Mouse (Mus musculus): ENCODE measurements at regions not wholly inside any gene's neighbourhood (a gene's known extent, or its start where the extent isn't known, plus 50 kb on each side); places are given as distances from the start of the nearest gene placed in this dataset.
"Not testable (repeated sequence)": the region's sequence is repeated elsewhere in the genome, so short reads cannot be mapped to it uniquely, and the experiment has no call there.

DNA sequence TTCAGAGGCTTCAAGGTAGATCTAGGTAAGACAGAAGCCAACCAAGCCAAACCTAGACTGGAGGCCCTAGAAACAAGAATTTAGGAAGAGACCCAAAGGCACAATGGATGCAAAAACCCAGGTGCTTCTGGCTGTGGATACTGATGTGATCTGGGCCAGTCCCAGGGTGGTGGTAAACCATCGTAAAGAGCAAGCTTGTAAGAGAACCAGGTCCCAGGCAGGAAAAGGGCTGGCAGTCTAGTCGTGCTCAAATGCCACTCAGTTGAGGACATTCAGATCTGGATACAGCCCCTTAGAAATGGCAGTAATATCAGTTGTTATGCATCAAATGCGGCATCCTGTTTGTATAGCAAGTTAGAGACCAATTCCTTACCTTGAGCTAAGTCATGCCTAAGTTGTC is 175.5 kb upstream of the Pkdcc start:
- no peak for DNase-seq (ENCODE audit: low read depth, low spot score)

GRCm38 (mm10) chr17:83044515-83044914 is 170.6 kb upstream of the Pkdcc start:
- no peak for DNase-seq (ENCODE audit: low read depth, low spot score)

DNA sequence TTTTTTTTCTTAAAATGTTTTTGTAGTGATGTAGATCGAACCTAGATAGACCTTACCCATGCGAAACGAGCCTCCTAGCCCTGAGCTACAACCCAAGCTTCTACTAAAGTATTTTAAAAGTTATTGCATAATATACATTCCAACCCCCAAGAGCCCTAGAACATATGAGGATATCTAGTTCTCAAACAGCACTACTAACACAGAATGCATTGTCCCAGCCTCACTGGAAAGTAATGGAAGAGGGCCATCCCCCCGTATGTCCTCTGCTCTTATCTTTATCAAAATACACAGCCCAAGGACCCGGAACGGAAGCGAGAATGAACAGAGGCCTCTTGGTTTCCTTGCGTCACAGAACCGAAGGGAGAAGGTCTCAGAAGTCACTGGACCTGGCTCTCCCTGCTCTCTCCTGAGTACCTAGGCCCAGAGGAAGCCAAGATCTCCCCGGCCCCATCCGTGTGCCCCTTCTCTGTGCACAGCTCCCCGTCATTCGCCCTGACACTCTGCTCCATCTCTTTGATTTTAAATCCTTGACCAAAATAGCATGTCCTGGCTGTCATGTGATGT is 165.0 kb upstream of the Pkdcc start:
- no peak for DNase-seq (ENCODE audit: low read depth, low spot score)

GRCm38 (mm10) chr17:83050591-83051197 is 164.4 kb upstream of the Pkdcc start:
- no peak for DNase-seq (ENCODE audit: low read depth, low spot score)

DNA sequence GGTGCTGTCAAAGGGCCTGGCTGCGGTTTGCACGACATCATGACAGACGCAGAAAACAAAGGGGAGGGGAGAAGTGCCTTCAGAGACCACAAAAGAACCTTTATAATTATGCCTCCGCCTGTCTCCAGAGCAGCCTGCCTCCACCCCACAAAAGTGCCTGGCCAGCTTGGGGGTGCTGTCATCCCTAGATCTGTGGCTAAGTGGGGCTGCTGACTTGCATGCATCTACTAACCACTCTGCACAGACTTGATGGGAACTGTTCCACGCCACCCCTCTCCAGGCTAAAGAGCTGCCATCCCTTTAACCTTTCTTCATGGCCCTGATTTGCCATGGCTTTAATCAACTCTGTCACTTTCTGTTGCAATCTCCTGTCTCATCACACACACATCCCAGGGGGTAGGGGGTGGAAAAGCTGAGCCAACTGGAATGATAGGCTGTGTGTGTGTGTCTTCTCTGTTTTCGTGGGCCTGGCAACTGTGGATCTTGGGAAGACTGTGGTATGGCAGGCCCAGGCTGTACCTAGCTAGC is 162.4 kb upstream of the Pkdcc start:
- DNase-seq (ENCODE audit: low read depth, low spot score) = no peak

GRCm38 (mm10) chr17:83057832-83058231 is 157.3 kb upstream of the Pkdcc start:
- no peak for DNase-seq (ENCODE audit: low read depth, low spot score)

GRCm38 (mm10) chr17:83061843-83062242 is 153.2 kb upstream of the Pkdcc start:
- no peak for DNase-seq (ENCODE audit: low read depth, low spot score)

GRCm38 (mm10) chr17:83063848-83064247 is 151.2 kb upstream of the Pkdcc start:
- DNase-seq (ENCODE audit: low read depth, low spot score) = no peak

DNA sequence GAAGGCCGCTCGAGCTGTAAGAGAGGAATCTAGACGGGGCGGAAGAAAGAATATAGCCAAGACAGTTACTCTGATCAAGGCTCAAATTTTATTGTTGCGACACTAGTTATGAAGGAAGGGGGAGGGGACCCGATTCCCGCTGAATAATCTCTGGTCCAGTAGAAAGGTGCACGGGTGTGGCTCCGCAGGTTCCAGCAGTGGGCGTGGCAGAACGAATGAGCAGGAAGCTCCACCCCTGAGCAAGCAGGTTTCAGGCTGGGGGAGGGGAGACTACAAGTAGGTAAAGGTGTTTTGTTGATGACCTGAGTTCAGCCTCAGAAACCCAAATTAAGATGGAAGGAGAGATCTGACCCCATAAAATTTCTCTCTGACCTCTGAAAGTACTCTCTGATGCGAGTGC is 150.7 kb upstream of the Pkdcc start:
- not testable (repeated sequence) for DNase-seq (ENCODE audit: low read depth, low spot score)

DNA sequence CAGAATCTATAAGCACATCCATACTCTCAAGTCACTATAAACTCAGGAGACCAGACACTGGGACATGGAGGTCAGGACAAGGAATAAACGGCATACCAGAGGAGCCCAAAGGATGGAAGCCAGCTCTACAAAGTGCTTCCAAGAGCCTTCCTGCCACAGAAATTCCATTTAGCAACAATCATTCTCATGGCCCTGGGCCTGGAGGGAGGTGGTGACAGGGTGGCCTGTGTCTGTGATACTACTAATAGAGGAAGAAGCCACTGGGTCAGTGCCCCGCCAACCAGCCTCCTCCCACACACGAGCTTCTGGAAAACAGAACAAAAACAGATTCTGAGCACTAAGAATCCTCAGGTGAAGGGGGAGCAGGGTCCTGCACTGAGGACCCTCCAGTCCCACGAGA is 145.8 kb upstream of the Pkdcc start:
- DNase-seq (ENCODE audit: low read depth, low spot score) = no peak

- no peak for DNase-seq (ENCODE audit: low read depth, low spot score)
Observed at GRCm38 (mm10) chr17:83071746-83072145, 143.3 kb upstream of the Pkdcc start.

- DNase-seq (ENCODE audit: low read depth, low spot score) = no peak
Observed at GRCm38 (mm10) chr17:83072175-83072574, 142.9 kb upstream of the Pkdcc start.

DNA sequence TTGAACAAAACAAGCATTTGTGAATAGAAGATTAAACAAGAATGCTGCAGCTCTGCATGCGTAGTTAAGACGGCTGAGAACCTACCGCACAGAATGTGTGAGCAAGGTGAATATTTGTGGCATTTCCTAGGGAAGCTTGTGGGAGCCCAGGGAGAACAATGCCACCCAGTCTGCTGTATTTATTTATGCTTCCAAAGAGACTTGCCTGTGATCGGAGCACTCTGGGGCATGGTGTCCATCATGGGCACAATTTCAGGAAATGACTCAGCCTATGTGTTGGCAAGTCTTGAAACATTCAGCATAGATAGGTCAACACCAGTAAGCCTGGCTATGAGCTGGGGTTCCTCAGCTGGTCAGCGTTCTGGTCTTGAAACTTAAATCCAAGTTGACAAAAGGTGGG is 140.2 kb upstream of the Pkdcc start:
- DNase-seq (ENCODE audit: low read depth, low spot score) = no peak

DNA sequence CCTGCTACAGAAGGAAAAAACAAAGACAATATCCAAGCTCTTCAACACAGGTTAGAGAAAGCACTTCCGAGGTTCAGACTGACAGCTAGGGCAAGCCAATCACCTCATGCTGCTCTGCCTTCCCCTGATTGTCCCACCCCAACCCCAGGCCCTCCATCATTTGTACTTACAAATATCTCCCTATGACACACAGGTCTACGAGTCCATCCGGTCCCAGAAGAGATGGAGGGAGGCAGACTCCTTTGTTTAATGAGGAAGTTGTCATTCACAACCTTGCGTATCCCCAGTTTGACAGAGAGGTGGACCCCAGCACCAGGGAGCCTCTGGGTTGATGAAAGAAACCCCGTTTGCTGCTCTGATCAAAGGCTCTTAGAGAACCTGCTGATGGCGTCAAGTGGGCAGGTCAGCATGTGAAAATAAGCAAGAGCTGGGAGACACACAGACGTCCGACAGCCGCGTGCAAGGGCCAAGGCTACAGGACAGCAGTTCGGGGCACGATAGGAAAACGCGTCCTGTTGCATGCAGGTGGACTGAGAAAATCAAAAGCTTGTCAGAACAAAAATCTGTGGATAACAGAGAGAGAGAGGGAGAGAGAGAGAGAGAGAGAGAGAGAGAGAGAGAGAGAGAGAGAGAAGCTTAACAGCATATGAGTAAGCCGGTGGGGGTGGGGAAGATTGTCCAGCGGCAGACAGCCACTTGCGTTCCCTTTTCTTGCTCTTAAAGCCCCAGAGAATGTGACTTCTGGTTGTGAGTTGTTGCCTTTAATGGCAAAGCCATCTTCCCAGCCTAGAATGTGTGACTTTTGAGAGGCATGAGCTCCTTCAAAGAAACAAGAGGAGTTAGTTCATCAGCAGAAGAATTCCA is 137.1 kb upstream of the Pkdcc start:
- DNase-seq (ENCODE audit: low read depth, low spot score) = no peak

- peak; percentile 6 for DNase-seq (ENCODE audit: low read depth, low spot score)
Observed at GRCm38 (mm10) chr17:83078601-83079360, 136.3 kb upstream of the Pkdcc start.

DNA sequence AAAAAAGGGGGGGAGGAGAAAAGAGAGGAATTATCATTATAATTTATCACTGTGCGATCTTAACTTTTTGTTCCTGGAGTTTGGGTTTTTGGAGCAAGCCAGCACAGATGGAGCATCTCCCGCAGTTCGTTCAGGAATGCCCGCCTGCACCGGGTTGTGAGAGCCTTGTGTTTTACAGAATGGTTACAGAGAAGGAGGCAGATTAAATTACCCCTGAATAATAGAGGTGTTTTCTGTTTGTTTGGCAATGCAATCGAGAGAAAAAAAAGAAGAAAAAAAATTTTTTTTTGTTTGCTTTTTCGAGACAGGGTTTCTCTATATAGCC is 135.8 kb upstream of the Pkdcc start:
- DNase-seq (ENCODE audit: low read depth, low spot score) = no peak

DNA sequence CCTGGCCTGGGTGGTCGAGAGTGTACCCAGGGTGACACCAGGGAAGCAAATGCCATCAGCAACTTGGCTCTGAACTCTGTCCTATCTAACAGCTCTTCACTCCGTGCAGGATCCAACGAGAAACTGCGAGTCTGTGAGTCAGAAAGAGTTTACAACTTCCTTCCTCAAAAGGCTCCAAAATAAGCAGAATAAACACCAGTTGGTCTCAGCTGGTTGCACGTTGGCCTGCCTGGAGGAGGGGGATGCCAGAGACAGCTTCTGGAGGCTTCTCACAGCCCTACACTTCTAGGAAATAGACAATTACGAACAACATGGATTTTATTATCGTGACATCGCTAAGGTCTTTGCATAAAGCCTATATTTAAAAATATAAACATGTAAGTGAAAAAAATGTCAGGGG is 133.4 kb upstream of the Pkdcc start:
- no peak for DNase-seq (ENCODE audit: low read depth, low spot score)

- no peak for DNase-seq (ENCODE audit: low read depth, low spot score)
Observed at GRCm38 (mm10) chr17:83083521-83083920, 131.6 kb upstream of the Pkdcc start.

- DNase-seq (ENCODE audit: low read depth, low spot score) = no peak
Observed at GRCm38 (mm10) chr17:83085792-83086475, 129.2 kb upstream of the Pkdcc start.

- DNase-seq (ENCODE audit: low read depth, low spot score) = peak; percentile 48
Observed at GRCm38 (mm10) chr17:83086703-83087102, 128.4 kb upstream of the Pkdcc start.

DNA sequence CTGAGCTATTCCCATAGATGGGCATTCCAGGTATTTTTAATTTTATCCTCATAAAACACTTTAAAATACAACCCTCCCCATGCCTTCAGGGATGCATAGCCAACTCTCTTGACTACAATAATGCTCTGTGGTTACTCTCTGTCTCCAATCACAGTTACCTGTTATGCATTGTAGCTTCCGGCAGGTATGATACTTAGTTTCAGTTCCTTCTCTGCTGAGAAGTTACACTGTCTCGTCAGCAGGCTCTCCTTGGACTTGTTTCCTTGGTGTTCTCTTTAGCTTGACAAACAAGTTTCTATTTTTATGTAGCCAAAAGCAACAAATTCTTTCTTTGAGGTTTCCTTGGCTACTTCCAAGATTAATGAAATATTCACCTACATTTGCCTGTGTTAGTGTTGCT is 126.6 kb upstream of the Pkdcc start:
- DNase-seq (ENCODE audit: low read depth, low spot score) = no peak
